Mouse (Mus musculus): Measurements from ENCODE around the gene Scrn1.

The Scrn1 gene

GRCm38 (mm10) chr6:54564506-54564991 lies 1.7 kb downstream of the Scrn1 start:
- DNase-seq, result no peak

- DNase-seq, result no peak
Measured at GRCm38 (mm10) chr6:54563561-54563960, 2.7 kb downstream of the Scrn1 start.

DNA sequence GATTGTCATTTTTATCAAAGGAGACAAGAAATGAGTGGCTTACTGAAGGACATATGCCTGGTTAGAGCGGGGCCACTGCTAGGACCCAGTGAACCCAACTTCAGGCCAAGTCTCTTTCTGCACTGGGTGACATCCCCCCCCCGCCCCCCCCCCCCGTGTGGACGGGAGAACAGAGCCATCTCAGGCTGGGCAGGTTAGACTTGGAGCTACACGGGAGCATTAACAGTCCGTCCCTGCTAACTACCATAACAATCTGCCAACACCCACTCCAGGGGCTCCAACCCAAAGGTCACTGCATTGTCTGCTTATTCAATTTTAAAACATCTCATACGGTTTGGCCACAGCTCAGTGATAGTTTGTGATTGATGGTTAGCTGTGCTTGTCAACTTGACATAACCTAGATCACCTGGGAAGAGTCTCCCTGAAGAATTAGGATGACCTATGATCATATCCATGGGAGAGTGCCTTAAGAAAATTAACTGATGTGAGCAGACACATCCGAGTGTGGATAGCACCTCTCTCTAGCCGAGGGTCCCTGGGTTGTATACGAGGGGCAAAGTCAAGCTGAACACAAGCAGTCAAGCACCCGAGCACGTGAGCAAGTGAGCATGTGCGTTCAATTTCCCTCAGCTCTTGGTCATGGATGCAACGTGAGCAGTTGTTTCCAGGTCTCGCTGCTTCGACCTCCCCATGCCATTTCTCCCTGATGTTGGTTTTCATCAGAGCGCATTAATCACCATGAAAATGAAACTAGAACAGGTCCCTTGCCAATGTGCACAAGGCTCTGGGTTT lies 4.1 kb downstream of the Scrn1 start:
- no peak for DNase-seq

- peak; percentile 79 for DNase-seq
Measured at GRCm38 (mm10) chr6:54558466-54558865, 7.8 kb downstream of the Scrn1 start.

GRCm38 (mm10) chr6:54557671-54558070 lies 8.6 kb downstream of the Scrn1 start:
- DNase-seq, result no peak

- DNase-seq, result no peak
Measured at GRCm38 (mm10) chr6:54555816-54556215, 10.5 kb downstream of the Scrn1 start.

- DNase-seq, result peak; percentile 14
Measured at GRCm38 (mm10) chr6:54554341-54555110, 11.8 kb downstream of the Scrn1 start.

GRCm38 (mm10) chr6:54553632-54554031 lies 12.7 kb downstream of the Scrn1 start:
- DNase-seq, result peak; percentile 54

GRCm38 (mm10) chr6:54552721-54553413 lies 13.4 kb downstream of the Scrn1 start:
- DNase-seq, result no peak

DNA sequence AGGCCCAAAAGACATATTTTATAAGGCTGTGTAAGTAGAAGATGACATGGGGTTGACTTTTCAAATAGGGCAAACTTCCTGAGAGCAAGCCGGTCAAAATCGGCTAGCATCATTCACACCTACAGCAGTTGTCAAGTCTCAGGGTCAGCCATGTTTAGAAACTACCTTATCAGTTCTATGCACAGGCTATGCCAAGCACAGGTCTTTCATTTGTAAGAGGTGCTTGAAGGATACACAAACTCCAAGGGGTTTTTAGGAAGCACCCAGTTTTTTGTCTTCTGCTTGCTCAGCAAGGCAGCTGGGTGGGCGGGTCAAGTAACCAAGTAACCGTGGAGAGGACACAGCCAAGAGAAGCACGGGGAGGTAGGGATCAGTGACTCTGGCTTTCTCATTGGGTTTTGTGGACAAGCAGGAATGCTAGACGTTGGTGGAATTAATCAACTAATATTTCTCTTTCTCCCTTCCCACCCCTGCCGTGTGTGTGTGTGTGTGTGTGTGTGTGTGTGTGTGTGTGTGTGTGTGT lies 15.4 kb downstream of the Scrn1 start:
- peak; percentile 18 for DNase-seq

DNA sequence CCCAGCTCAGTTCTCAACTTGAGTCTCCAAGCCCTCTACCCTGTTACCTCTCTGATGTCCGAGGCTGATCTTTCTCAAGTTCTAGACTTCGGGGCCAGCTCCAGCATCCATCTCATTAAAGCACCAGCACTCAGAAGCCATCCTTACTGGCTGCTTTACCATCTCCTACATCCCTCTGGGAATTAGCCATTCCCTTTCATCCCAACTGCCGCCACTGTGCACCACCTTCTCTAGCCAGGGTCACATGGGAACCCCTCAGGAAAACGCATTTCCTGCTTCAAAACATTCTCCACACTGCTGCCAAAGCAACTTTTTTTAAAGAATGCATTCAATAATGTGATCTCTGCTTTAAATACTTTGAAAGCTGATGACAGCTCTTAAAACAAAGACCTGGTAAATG lies 17.0 kb downstream of the Scrn1 start:
- no peak for DNase-seq

- DNase-seq, result peak; percentile 79
Measured at GRCm38 (mm10) chr6:54548314-54549019, 17.8 kb downstream of the Scrn1 start.

GRCm38 (mm10) chr6:54543646-54544045 lies 22.6 kb downstream of the Scrn1 start:
- DNase-seq, result no peak

GRCm38 (mm10) chr6:54542836-54543235 lies 23.5 kb downstream of the Scrn1 start:
- no peak for DNase-seq

GRCm38 (mm10) chr6:54540252-54540887 lies 25.9 kb downstream of the Scrn1 start:
- DNase-seq, result peak; percentile 52

DNA sequence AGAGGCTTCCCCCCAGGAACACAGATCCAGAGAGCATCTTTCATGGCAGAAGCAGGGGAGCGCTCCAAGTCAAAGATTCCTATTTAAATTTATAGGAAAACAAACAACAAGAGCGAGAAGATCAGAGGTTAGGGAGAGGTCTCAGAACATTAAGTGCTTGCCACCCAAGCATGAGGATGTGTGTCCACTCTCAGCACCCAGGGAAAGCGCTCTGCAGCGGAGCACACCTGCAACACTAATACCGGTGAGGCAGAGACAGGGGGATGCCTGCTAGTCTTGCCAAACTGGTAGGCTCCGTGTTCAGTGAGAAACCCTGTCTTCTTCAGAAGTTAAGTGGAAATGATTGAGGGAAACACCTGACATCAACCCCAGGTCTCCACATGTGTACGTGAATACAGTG lies 26.9 kb downstream of the Scrn1 start:
- no peak for DNase-seq

GRCm38 (mm10) chr6:54538773-54539173 lies 27.5 kb downstream of the Scrn1 start:
- peak; percentile 76 for DNase-seq

DNA sequence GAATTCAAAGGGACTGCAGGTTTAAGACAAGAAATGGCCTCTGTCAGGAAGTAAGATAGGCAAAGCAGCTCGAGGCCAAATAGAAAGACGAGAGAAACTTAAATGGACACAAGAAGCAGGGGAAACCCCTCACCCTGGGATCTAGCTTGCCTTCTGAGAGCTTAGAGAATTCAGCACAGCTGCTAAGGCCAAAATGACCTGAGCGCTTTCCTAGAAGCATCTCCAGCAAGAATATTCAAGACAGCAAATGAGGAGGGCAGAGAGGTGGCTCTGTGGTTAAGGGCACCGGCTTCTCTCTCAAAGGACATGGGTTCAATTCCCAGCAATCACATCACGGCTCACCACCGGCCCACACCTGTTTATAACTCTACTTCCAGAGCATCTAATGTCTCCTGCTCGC lies 29.2 kb downstream of the Scrn1 start:
- no peak for DNase-seq

GRCm38 (mm10) chr6:54535485-54535884 lies 30.8 kb downstream of the Scrn1 start:
- DNase-seq, result no peak

DNA sequence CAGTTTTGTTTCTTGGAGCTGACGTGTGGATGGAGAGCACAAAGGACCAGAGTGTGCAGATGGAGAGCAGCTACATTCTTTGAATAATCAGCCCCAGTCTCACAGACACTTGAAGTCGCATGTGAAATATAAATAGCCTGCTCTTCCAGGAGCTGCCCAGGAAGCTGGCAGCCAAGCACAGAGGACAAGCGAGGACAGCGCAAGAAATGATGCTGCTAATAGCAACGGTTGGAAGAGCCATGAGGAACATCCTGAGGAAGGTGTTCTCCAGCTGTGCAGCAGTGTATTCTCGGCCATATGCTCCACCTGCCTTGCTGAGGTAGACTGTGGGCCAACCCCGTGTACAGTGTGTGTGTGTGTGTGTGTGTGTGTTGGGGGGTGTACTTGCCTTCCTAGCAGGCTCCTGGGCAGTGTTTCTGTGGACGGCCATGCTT lies 35.2 kb downstream of the Scrn1 start:
- peak; percentile 72 for DNase-seq

- no peak for DNase-seq
Measured at GRCm38 (mm10) chr6:54530182-54530581, 36.1 kb downstream of the Scrn1 start.

GRCm38 (mm10) chr6:54528666-54529065 lies 37.6 kb downstream of the Scrn1 start:
- DNase-seq, result no peak
